Mouse (Mus musculus) cerebellum, postnatal 4 days (tissue): ENCODE measurements around the gene Brd2.
A peak's percentile ranks its signal among the peaks of the same experiment; 100 is the strongest.

Experiments used
- DNase-seq, 2 experiments: peaks; one replicate each; pipeline ENCODE4 v3.0.0; 2022; ENCODE audit warnings: low spot score in 2 of 2, mixed read lengths in 1 of 2

The Brd2 gene

DNA sequence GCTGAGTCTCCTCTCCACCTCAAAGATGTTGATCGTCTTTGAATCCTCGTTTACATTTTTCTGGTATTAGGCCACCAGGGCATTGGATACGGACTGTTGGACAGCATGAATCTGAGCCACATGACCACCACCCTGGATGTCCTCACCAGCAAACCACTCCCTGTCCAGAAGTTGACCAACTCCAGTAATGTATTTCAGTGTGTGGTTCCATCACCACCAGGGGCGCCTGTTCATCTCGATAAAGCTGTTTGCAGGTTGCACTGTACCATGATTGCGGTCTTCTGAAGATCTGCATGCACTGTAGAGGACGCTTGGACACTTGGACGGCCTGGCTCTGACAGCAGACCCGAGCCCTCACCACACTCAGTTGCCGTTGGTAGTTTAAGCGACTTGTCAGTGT lies 10.9 kb upstream of the Brd2 start:
- no peak for DNase-seq

DNA sequence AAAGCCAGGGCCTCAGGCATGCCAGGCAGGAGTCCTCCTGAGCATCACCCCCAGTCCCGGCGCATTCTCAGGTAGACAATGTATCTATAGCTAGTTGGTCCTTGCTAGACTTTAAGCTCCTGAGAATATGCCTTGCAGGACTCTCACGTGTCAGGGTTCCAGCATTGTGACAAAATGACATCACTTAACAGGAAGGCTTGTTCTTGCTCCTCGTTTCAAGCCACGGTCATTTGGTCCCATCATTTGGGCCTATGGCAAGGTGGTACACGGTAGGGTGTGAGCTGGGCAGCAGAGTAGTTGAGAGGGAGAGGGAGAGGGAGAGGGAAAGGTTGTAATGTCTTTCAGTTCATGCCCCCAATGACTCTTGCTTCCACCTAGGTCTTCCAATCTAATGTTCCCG lies 9.5 kb upstream of the Brd2 start:
- DNase-seq: no peak

DNA sequence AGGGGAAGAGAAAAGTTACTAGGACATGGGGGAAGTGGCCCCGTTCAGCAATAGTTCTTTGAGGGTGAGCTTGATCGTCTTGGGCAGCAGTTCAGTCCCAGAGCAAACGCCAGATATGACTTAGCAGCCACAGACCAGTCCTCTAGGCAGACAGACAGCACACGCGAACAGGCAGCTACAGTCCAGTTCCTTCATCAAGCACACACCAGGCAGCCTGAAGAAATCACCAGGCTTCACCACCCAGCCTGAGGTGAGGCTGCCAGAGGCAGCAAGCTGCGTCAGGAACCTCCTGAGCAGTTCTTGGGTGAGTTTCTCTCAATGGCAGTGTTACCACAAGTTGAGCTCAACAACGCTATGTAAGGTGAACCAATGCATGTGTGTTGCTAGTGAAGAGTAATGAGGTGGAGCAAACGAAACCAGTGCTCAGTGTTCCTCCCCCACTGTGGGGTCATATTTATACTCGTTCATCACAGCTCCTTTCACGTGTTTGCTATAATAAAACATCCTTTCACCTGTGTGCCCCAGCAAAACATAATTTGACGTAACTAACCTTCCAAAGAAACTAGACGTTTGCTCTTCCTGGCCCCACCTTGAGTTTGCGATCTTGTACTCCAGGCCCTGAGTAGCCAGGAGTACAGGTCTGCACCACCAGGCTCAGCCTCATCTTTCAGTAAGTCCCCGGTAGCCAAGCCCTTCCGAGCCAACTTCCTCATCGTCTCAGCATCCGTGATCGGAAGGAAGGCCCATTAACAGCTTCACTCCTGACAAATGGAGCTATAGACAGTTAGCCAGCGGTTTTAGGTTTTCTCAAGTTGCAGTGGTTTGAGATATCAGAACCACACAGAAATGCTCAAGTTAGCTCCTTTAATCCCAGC lies 7.9 kb upstream of the Brd2 start:
- DNase-seq: no peak

DNA sequence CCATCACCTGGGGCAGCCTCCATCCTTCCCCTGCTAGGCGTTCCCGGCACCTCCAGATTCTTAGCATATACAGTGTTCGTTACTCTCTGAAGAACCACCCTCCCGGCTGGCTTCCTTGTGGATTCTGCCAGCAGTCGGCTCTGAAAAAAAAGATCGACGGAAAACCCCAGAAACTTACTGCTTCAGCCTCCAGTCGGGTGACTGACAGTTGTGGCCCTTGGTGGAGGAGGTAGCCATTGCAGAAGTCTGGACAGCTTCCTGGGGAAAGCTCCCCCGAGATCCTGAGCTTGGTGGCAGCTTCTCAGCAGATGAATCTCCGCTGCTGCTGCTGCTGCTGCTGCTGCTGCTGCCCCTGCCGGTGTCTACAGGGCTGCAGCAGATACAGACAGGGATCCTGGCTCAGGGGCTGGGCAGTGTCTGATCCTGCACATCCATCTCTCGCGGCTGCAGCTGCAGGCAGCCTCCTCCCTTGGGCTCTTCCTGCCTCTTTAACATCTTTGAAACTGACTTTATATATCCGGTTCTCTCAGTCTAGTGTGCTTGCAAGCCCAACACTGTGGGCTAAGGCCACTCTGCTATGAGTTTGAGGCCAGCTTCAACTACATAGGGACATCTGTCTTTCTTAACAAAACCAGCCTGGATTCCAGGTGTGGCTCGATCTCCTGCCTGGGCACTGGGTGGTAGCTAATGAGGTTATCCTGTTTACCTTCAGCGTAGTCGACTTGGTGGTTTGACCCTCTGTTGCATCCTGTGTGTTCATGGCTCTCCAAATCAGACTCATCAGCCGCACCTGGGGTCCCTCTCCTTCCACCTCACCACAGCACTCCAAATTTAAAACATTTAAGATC lies 6.7 kb upstream of the Brd2 start:
- no peak for DNase-seq

DNA sequence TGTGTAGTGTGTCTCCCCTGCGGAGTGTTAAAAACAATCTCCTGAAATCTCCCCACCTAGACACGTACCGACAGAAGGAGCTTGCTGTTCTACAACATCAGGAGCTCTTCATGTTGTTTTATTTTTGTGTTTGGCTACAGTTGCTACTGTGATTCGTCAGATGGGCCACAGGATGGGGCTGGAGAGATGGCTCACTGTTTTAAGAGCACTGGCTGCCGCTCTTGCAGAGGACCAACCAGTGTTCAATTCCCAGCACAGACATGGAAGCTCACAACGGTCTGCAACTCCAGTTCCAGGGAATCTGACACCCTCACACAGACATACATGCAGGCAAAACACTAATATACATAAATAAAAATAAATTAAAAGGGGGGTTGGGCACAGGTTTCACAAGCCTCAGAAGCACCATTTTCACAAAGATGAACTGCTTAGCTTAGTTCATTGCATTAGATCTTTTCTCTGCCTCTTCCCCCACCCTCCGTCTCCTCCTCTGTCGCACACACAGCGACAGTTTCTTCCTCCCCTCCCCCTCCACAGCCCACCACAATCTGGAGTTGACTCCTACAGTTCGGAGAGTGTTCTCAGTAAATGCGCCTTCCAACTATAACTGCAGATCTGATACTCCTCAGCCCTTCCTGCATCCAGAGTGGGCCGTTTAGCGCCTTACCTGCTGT lies 6.0 kb upstream of the Brd2 start:
- DNase-seq: no peak

DNA sequence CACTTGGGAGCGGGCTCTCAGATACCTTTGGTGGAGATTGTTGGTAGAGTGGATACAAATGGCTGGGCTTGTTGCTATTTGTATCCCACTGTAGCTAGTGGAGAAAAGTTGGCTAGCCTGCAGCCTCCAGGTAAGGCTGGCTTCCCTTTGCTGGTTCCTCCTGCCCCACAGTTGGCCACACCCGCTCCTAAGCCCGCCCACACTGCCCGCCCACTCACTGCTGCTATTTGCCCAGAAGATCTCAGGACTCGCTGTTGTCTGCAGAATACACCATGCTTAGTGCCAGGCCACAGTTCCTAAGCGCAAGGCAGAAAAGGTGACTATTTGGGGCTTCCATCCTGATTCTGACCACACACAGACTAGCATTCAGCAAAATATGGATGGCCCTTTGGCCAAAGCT lies 5.0 kb upstream of the Brd2 start:
- no peak for DNase-seq

DNA sequence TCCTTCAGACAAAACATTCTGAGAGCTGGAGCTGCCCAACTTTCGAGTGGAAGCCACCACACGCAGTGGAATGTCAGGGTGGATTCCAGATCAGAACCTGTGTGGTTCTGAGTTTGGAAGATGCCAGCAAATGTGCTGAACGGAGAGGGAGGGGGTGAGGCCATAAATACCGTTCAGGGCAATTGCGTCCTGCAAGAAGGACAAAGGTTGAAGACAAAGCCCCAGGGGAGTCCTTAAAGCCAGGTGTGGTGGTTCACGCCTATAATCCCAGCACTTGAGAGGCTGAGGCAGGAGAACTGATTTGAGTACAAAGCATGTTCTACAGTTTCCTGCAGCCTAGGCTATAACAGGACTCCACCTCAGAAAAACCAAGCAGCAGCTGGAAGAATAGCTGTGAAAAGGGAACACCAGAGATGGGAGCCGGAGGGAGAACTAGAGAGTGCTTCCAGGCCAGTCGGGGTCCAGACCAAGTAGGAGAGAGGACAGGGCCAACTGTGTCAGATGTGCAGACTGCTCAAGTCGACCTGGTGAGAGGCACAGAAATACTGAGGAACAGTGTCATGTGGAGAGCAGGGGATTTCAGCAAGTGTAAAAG lies 4.5 kb upstream of the Brd2 start:
- no peak for DNase-seq

DNA sequence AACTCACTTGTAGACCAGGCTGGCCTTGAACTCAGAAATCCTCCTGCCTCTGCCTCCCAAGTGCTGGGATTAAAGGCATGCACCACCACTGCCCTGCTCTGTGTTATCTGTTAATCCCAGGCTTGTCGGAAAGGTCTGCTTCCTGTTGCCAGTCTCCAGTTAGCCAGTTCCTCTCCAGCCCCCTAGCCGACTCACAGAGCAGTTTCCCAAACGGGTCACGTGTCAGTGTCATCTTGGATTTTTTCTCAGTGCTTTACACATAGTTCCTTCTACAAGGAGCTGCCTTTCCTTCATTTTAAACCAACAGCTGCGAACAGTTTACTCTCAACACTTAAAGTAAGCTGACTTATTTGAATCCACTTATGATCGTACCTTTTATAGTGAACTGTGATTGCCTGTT lies 2.2 kb upstream of the Brd2 start:
- DNase-seq: no peak

DNA sequence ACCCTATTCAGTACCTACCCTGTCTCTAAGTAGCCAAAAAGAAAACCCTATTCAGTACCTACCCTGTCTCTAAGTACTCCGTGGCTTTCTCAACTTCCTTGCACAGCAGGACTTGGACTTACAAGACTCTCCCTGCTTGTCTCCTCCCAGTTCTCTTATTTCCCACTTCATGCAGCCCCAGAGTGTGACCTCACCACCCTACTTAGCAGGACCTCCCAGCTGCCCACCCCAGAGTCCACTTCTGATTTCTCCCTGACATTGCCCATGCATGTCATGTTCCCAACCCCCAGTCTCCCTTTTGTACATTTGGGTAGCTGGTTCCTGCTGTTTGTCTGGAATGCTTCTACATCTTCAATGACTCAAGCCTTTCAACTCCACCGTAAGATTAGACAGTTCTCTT lies 1.1 kb upstream of the Brd2 start:
- no peak for DNase-seq

DNA sequence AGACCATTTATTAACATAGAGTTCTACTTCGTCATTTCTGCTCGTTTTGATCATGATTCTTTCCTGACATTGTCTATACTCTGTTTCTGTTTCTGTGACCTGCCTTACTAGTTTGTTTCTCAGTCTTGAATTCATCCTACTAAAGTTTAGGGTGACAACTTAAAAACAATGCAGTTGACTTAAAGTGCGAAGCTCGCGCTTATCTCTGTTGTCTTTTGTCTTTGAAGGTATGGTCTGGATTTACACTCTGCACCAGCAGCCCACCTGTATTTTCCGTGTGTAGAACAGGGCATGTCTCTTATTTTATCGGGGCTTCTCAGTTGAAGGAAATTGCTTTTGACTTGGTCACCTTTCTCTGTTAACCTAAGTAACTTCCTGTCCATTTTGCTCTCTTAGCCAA lies 677 bp upstream of the Brd2 start:
- DNase-seq: no peak

DNA sequence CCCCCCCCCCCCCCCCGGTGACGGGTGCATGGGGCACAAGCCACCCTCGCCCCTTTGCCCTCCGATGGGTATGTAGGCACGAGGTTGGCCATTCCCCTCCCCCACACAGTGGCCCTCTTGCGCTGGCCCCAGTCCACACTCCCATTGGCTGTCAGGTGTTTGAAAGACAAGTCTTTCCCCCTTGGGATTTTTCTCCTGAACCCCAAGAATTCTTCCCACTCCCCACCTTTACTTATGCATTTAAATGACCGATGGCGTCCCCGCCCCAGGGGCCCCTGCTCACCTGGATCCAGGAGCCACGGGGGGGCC lies 601 bp downstream of the Brd2 start:
- DNase-seq: peak in 1 of 2 experiments; percentile 70

DNA sequence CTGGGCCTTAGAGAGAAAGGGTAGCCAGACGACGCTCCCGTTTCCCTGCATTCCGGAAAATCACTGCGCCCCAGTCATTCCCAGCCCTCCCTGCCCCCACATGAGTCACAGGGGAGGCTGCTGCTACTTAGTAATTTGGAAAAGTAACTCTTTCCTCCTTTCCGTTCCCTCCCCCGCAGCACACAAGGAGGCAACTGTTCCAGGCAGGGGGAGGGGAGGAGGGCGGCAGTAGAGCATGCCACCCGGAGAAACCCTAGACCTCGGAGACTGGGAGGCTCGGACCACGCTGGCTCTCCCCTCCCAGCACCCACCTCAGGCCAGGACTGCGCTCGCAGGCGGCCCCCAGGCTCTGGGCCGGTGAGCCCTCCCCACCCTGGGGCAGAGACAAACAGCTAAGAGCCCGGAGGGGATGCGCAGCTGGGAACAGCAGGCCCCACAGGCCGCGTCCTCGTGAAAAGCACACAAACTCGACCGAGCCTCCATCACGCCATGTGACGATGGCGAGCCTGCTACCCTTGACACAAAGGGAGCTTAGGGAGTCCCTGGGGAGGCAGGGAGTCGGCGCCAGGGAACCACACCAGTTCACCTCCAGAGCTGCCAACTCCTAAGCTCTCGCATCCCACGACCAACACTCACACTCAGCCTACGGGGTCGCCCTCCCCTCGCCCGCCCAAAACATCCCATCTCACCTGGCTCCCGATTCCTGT lies 1.1 kb downstream of the Brd2 start:
- DNase-seq: peak; percentile 43 to 75

DNA sequence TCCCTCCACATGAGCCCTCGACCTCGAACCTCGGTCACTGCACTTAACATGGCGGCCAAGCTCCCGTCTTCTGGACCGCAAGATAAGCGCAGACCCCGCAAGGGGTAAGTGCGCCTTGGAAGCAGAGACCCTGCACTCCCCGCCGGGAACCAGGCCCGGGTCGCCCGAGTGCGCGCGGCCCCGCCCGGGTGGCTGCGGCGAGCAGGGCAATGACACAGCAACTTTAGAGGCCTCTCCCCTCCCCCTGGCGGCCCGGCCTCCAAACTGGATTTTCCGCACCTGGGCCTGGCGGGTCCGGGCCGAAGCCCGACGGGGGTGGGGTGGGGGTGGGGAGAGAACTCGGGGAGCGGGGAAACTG lies 1.6 kb downstream of the Brd2 start:
- DNase-seq: peak; percentile 58 to 79

DNA sequence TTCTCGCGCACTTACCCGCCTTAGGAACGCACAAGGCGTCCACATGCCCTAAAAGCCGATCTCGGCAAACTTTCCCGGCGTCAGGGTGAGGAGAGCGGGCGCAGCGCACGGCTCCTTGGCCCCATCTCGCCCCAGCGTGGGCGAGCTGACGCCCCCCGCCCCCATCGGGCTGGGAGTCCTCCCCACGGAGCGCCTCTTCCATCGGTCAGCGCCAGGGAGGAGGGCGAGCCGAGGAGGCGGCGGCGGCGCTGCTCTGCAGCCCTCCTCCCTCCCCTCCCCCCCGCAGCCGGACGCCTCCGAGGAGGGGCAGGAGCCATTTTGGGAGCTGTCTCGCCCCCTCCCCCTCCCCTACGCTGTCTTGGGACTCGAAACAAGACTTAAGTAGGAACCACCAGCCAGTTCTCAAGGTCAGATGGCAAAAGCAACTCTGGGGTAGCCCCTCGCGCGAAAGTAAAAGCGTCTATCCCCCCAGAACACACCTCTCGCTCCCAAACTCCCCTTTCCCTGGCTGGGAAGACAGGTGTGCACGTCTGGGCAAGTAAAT lies 2.2 kb downstream of the Brd2 start:
- peak; percentile 83 to 87 for DNase-seq

DNA sequence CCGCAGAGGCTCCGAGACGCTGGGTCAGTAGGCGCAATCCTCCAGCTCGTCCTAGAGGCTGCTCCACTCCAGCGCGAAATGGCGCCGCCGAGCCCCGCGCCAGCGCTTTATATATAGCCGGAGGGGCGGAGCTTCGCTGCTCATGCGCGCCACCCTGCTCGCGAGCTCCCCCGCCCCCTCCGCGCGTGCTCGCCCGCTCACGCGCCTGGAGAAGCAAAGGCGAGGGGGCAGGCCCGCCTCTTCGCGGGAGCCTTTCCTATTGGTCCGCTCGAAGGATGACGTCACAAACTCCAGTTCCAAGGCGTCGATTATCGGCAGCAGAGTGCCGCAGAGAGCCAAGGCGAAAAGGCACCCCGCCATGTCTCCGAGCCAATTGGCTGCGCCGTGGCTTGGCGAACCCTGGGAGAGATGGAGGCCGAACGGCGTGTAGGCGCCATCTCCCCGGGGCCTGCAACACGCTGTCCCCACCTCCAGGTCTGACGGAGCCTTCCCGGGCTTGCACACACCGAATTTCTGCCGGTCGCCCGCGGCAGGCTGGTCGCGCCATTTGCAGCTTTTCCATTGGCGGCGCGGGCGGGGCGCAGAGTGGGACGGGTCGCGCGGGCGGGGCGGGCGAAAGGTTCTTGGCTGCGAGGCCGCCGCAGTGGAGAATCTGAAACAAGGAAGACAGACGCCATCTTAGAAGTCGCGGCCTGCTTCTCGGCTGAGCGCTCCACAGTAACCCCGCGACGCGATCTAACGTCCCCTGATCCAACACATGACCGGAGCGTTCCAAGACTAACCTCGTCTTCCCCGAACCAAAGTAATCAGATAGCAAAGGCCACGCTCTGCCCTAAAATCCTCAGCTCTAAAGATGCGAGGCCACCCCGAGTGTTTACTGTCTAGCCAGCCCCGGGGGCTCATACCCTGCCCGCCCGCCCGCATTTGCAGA lies 2.9 kb downstream of the Brd2 start, which contains the start of gene H2-DMa:
Gene H2-DMa, plus strand, starts transcription at position 293 of the 931 bp plus-strand sequence.
- peak; percentile 98 to 99 for DNase-seq

DNA sequence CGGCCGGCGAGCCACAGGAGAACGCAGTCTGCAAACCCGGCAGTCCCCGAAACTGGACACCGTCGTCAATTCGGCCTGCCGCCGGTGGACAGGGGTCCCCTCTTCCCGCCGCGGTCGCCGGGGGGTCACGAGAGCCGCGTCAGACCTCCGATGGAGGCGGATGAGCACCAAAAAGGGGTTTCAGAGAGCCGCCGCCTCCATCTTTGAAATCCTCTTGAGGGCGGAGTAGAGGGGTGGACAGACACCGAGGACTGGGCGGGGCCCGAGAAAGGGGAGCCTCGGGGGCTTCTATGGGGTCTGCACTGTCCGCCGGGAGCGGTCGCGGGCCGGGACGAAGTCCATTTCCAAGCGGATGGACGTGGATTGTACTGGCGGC lies 3.6 kb downstream of the Brd2 start:
- DNase-seq: no peak

DNA sequence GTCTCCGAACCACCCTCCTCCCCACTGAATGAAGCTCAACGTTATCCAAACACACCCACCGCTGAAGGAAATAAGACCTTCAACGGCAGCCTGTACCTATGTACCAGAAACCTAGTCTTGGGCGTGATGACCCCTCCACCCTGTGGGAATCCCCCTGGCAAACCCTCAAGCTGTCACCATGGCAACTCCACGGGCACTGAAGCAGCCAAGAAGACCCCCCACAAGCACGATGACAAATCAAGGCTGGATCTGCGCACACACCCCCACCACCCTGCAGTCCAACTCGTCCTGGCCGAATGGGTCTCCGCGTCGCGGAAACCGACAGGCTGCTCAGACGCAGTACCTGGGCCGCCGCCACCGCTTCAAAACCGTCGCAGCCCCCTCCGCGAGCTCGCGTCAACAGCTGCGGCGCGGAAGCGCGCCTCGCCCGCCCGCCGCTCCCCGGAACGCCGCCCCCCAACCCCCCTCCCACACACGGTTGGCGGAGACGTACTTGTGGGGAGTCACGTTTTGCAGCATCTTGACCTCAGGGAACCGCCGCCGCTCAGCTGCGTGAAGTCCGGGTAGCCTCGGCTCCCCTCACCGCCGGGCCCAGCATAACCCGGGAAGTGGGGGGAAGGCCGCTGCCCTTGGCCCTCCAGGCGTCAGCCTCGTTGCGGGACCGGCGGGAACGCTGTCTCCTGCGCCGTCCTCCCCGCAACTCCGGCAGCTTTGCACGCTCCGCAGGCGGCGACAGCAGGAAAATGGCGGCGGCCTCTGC lies 4.1 kb downstream of the Brd2 start:
- DNase-seq: peak in 1 of 2 experiments; percentile 74

DNA sequence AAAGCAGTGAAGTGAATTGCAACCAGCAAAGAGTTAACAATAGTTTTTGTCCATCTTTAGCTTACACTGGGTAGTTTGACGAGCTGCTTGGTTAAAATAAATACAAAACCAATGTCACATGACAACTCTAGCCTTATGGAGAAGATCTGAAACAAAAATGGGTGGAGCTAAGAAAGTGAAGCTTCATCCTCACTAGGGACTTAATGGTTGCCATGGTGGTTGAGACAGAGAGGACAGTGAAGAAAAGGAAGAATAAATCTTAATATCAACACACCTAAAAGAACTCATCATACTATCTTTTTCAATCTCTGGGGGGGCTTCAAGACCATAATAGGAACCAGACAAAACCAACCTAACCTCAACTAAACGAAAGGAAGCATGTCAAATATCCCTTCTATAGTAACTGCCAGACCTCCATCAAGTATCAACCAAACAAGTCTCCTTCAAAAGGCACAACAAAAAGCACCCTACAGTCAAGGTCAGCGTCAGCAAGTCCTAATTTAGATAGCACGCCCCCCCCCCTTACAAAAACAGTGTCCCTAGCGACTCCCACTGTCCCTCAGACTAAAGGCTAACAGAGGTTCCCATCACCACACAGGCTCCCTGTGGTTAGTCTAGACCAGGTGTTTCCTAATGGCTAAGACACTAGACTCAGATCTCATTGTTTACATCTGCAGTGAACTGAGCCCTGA lies 4.9 kb downstream of the Brd2 start:
- DNase-seq: no peak
